9 mouse cellular contexts compared by ENCODE assay signal in genomic region chr2:71898335-71898856, GRCm38 (mm10). TPM values are rescaled to one million over a fixed set of nuclear protein-coding genes. Genes with fewer than 3 reads are reported as not detected.
DNase-seq lines count a peak whose midpoint lies in the region; ATAC-seq and TF ChIP-seq lines count a peak whose summit lies in the region.
"Had no signal": no experiment of that assay in that cellular context is flagged by ENCODE, and none has a peak within 500 bp of the region (broad histone marks: within the 10 kb centered on the region; RNA-seq: fewer than 3 reads in every experiment).

No protein-coding gene starts in this region.

- no peaks in the 10 kb centered on the region for H3K27me3 ChIP-seq in hindbrain, embryonic 14.5 days (ENCODE audit: control insufficient read depth, insufficient read depth, low read length)
- H3K27me3 ChIP-seq in hindbrain, embryonic 16.5 days (replicated peaks; ENCODE audit: control insufficient read depth, insufficient read depth, low read length) = no peaks in the 10 kb centered on the region
- no peaks in the 10 kb centered on the region for H3K27me3 ChIP-seq in MEL (ENCODE audit: control insufficient read depth in 1 of 2, insufficient read depth in 2 of 2, low read length in 2 of 2)
- no peaks in the 10 kb centered on the region for H3K27me3 ChIP-seq in kidney, embryonic 14.5 days (ENCODE audit: control insufficient read depth, insufficient read depth, low read length)
- H3K27me3 ChIP-seq: embryonic facial prominence, embryonic 12.5 days had no signal

- no peak overlapping the region for H3K4me3 ChIP-seq in hindbrain, embryonic 14.5 days (replicated peaks; ENCODE audit: low read length)
- H3K4me3 ChIP-seq in hindbrain, embryonic 16.5 days (ENCODE audit: low read length) = no peak overlapping the region
- no peak overlapping the region for H3K4me3 ChIP-seq in MEL (ENCODE audit: control insufficient read depth in 1 of 2, insufficient read depth in 1 of 2, low read depth in 2 of 2, low read length in 2 of 2)
- H3K4me3 ChIP-seq in kidney, embryonic 14.5 days (ENCODE audit: low read length) = no peak overlapping the region
- H3K4me3 ChIP-seq: embryonic facial prominence, embryonic 12.5 days had no signal

- no peak overlapping the region for H3K27ac ChIP-seq in hindbrain, embryonic 14.5 days
- H3K27ac ChIP-seq in hindbrain, embryonic 16.5 days (ENCODE audit: low read depth, low read length) = no peak overlapping the region
- no peak overlapping the region for H3K27ac ChIP-seq in MEL (ENCODE audit: control insufficient read depth, low read depth, low read length)
- no peak overlapping the region for H3K27ac ChIP-seq in kidney, embryonic 14.5 days (ENCODE audit: low read depth, low read length)
- H3K27ac ChIP-seq: embryonic facial prominence, embryonic 12.5 days had no signal

- no peak overlapping the region for H3K4me2 ChIP-seq in hindbrain, embryonic 14.5 days (replicated peaks)
- no peak overlapping the region for H3K4me2 ChIP-seq in hindbrain, embryonic 16.5 days (ENCODE audit: low read length)
- no peak overlapping the region for H3K4me2 ChIP-seq in kidney, embryonic 14.5 days (replicated peaks; ENCODE audit: low read depth, low read length)
- H3K4me2 ChIP-seq: embryonic facial prominence, embryonic 12.5 days had no signal

- TF ChIP-seq RAD21 in MEL (IDR thresholded peaks at IDR 0.05; ENCODE audit: low read depth, low read length) = peak; percentile 60

- no peak overlapping the region for H3K9ac ChIP-seq in hindbrain, embryonic 14.5 days
- no peak overlapping the region for H3K9ac ChIP-seq in hindbrain, embryonic 16.5 days (ENCODE audit: low read depth, low read length)
- H3K9ac ChIP-seq in MEL (ENCODE audit: control insufficient read depth, low read depth, low read length, poor library complexity, severe bottlenecking) = no peak overlapping the region
- no peak overlapping the region for H3K9ac ChIP-seq in kidney, embryonic 14.5 days (ENCODE audit: low read depth, low read length)
- H3K9ac ChIP-seq: embryonic facial prominence, embryonic 12.5 days had no signal

- H3K9me3 ChIP-seq in hindbrain, embryonic 14.5 days (ENCODE audit: control insufficient read depth, low read length) = no peaks in the 10 kb centered on the region
- no peaks in the 10 kb centered on the region for H3K9me3 ChIP-seq in hindbrain, embryonic 16.5 days (ENCODE audit: control insufficient read depth, low read length)
- H3K9me3 ChIP-seq in MEL (replicated peaks; ENCODE audit: insufficient read depth, low read length) = no peaks in the 10 kb centered on the region
- H3K9me3 ChIP-seq in kidney, embryonic 14.5 days (ENCODE audit: control insufficient read depth, low read length) = no peaks in the 10 kb centered on the region
- H3K9me3 ChIP-seq: embryonic facial prominence, embryonic 12.5 days had no signal

- TF ChIP-seq POLR2A in MEL (IDR thresholded peaks at IDR 0.05; ENCODE audit: control insufficient read depth in 1 of 2, insufficient read depth in 1 of 2, low read depth in 1 of 2, low read length in 2 of 2, poor library complexity in 1 of 2) = no peak

- 55% methylated on average over 8 of the region's 8 CpGs for WGBS in hindbrain, embryonic 14.5 days
- WGBS in hindbrain, embryonic 16.5 days = 53% methylated on average over 8 of the region's 8 CpGs
- 53% methylated on average over 8 of the region's 8 CpGs for WGBS in kidney, embryonic 14.5 days

- peaks cover 8% of the 10 kb centered on the region; the same call in 1 of the 2 replicates for H3K36me3 ChIP-seq in hindbrain, embryonic 14.5 days (replicated peaks; ENCODE audit: control insufficient read depth, insufficient read depth)
- H3K36me3 ChIP-seq in hindbrain, embryonic 16.5 days (ENCODE audit: control insufficient read depth, insufficient read depth, low read length) = peaks cover 7% of the 10 kb centered on the region
- no peaks in the 10 kb centered on the region; a peak in 1 of 4 replicates for H3K36me3 ChIP-seq in MEL (ENCODE audit: control insufficient read depth in 1 of 2, insufficient read depth in 2 of 2, low read length in 2 of 2)
- no peaks in the 10 kb centered on the region for H3K36me3 ChIP-seq in kidney, embryonic 14.5 days (ENCODE audit: control insufficient read depth, insufficient read depth, low read length)
- H3K36me3 ChIP-seq: embryonic facial prominence, embryonic 12.5 days had no signal

- no peaks in the 10 kb centered on the region for H3K4me1 ChIP-seq in hindbrain, embryonic 14.5 days (replicated peaks; ENCODE audit: control insufficient read depth, insufficient read depth, low read length)
- no peaks in the 10 kb centered on the region for H3K4me1 ChIP-seq in hindbrain, embryonic 16.5 days (ENCODE audit: control insufficient read depth, insufficient read depth, low read depth, low read length)
- H3K4me1 ChIP-seq in MEL (ENCODE audit: control insufficient read depth in 1 of 2, insufficient read depth in 2 of 2, low read length in 2 of 2) = no peaks in the 10 kb centered on the region
- 0 out of 2 replicates have a peak, but pooled peaks cover 6% of the 10 kb centered on the region for H3K4me1 ChIP-seq in kidney, embryonic 14.5 days (ENCODE audit: control insufficient read depth, insufficient read depth, low read length)
- H3K4me1 ChIP-seq: embryonic facial prominence, embryonic 12.5 days had no signal

- no peaks in the 10 kb centered on the region for H3K79me2 ChIP-seq in MEL (ENCODE audit: control insufficient read depth, insufficient read depth, low read length, poor library complexity)

- TF ChIP-seq EP300 in MEL (IDR thresholded peaks at IDR 0.05; ENCODE audit: low read depth in 1 of 2, low read length in 2 of 2) = no peak

- peak; percentile 79 for DNase-seq in hindbrain, embryonic 14.5 days (ENCODE audit: low spot score)
- DNase-seq in 416B (ENCODE audit: low read depth) (peak; percentile 59), MEL (ENCODE audit: low read depth, low spot score) (peak; percentile 55)
- peak; percentile 42 to 64 for DNase-seq in cerebellum, postnatal 25 days
- DNase-seq in natural killer cell, adult 2 months (ENCODE audit: low spot score in 2 of 2) = peak; percentile 6 to 29
- DNase-seq in neural tube, embryonic 10.5 days (ENCODE audit: extremely low spot score, low spot score) = no peak

- peak; percentile 66 to 86 (median 80) for TF ChIP-seq CTCF in MEL (IDR thresholded peaks at IDR 0.05 in 2 of 3, conservative IDR thresholded peaks at IDR 0.05 in 1 of 3; ENCODE audit: control insufficient read depth in 1 of 3, insufficient read depth in 1 of 3, low read depth in 2 of 3, low read length in 3 of 3, poor library complexity in 1 of 3, severe bottlenecking in 1 of 3)

- no peak for ATAC-seq in hindbrain, embryonic 14.5 days (ENCODE audit: low FRiP score)
- no peak for ATAC-seq in hindbrain, embryonic 16.5 days
- 0 out of 2 replicates have a peak, but pooled peaks have one; percentile 49 for ATAC-seq in kidney, embryonic 14.5 days (ENCODE audit: low FRiP score, low TSS enrichment)

TF ChIP-seq in MEL, 35 proteins besides CTCF, POLR2A, EP300 and RAD21:
- TF ChIP-seq ZNF384 (IDR thresholded peaks at IDR 0.05; ENCODE audit: low read depth, low read length) (peak; percentile 52; the same call in 1 of the 2 replicates), ZKSCAN1 (IDR thresholded peaks at IDR 0.05; ENCODE audit: low read depth, low read length) (no peak), SMC3 (IDR thresholded peaks at IDR 0.05; ENCODE audit: low read depth, low read length) (peak; percentile 60)

RNA-seq across cellular contexts. Expression of gene Pdk1, which starts 25.4 kb away (rescaled TPM):
- 22.9 and 25.3 TPM in 2 replicates for polyA plus RNA-seq in hindbrain, embryonic 14.5 days (2014; fragmentation: Nextera tagmentation; extraction: Ambion mirVana)
- 24.0 and 25.1 TPM in 2 replicates for polyA plus RNA-seq in hindbrain, embryonic 16.5 days (2015; fragmentation: Nextera tagmentation; extraction: Ambion mirVana)
- 12.2 and 18.2 TPM in 2 replicates for total RNA-seq in MEL (2012; rRNA removed)
- polyA plus RNA-seq in MEL (2012; ENCODE audit: insufficient read depth in 1 of 2, insufficient read length in 2 of 2, low read depth in 1 of 2, low replicate concordance in 2 of 2, missing spikeins in 1 of 2) = 10 to 100 TPM in 1 of 2 experiments, not detected in 1; 56.1 TPM
- polyA plus RNA-seq in kidney, embryonic 14.5 days (2014; fragmentation: Nextera tagmentation; extraction: Ambion mirVana) = 28.8 and 40.5 TPM in 2 replicates
